Mouse (Mus musculus): ENCODE results near the gene Gm26920.

The Gm26920 gene

GRCm38 (mm10) chr7:30090092-30090969, at the start of gene Gm26920, which contains the start of gene Zfp566:
TSS of gene Gm26920 (minus strand) at chr7:30090410.
TSS of gene Zfp566 (minus strand) at chr7:30090527.
- peak; percentile 97 for DNase-seq (ENCODE audit: extremely low read depth, low read depth)

GRCm38 (mm10) chr7:30136826-30137225, 46.6 kb upstream of the Gm26920 start:
- DNase-seq (ENCODE audit: extremely low read depth, low read depth), result no peak

- no peak for DNase-seq (ENCODE audit: extremely low read depth, low read depth)
Observed at GRCm38 (mm10) chr7:30132396-30132795, 42.2 kb upstream of the Gm26920 start.

GRCm38 (mm10) chr7:30129900-30130299, 39.7 kb upstream of the Gm26920 start:
- no peak for DNase-seq (ENCODE audit: extremely low read depth, low read depth)

- DNase-seq (ENCODE audit: extremely low read depth, low read depth), result peak; percentile 27
Observed at GRCm38 (mm10) chr7:30122188-30122530, 31.9 kb upstream of the Gm26920 start.

- peak; percentile 57 for DNase-seq (ENCODE audit: extremely low read depth, low read depth)
Observed at GRCm38 (mm10) chr7:30121308-30122187, 31.3 kb upstream of the Gm26920 start, which contains the start of gene Zfp382. TSS of gene Zfp382 (plus strand) at chr7:30121942.

- peak; percentile 31 for DNase-seq (ENCODE audit: extremely low read depth, low read depth)
Observed at GRCm38 (mm10) chr7:30117935-30118334, 27.7 kb upstream of the Gm26920 start.

- DNase-seq (ENCODE audit: extremely low read depth, low read depth), result no peak
Observed at GRCm38 (mm10) chr7:30116076-30116475, 25.9 kb upstream of the Gm26920 start.

- DNase-seq (ENCODE audit: extremely low read depth, low read depth), result peak; percentile 70
Observed at GRCm38 (mm10) chr7:30099297-30099696, 9.1 kb upstream of the Gm26920 start.

- DNase-seq (ENCODE audit: extremely low read depth, low read depth), result no peak
Observed at GRCm38 (mm10) chr7:30095551-30096125, 5.4 kb upstream of the Gm26920 start.

- peak; percentile 92 for DNase-seq (ENCODE audit: extremely low read depth, low read depth)
Observed at GRCm38 (mm10) chr7:30094646-30095429, 4.6 kb upstream of the Gm26920 start, which contains the start of gene Zfp260. TSS of gene Zfp260 (plus strand) at chr7:30094777.

GRCm38 (mm10) chr7:30093918-30094415, 3.8 kb upstream of the Gm26920 start:
- no peak for DNase-seq (ENCODE audit: extremely low read depth, low read depth)

- DNase-seq (ENCODE audit: extremely low read depth, low read depth), result no peak
Observed at GRCm38 (mm10) chr7:30092666-30093065, 2.5 kb upstream of the Gm26920 start.

- peak; percentile 31 for DNase-seq (ENCODE audit: extremely low read depth, low read depth)
Observed at GRCm38 (mm10) chr7:30090970-30091585, 868 bp upstream of the Gm26920 start.

- no peak for DNase-seq (ENCODE audit: extremely low read depth, low read depth)
Observed at GRCm38 (mm10) chr7:30089405-30089804, 805 bp downstream of the Gm26920 start.

- no peak for DNase-seq (ENCODE audit: extremely low read depth, low read depth)
Observed at GRCm38 (mm10) chr7:30086524-30086923, 3.7 kb downstream of the Gm26920 start.

- DNase-seq (ENCODE audit: extremely low read depth, low read depth), result peak; percentile 78
Observed at GRCm38 (mm10) chr7:30072146-30073028, 17.8 kb downstream of the Gm26920 start, which contains the start of gene Zfp82. TSS of gene Zfp82 (minus strand) at chr7:30072900.

GRCm38 (mm10) chr7:30064622-30065021, 25.6 kb downstream of the Gm26920 start:
- DNase-seq (ENCODE audit: extremely low read depth, low read depth), result no peak

- DNase-seq (ENCODE audit: extremely low read depth, low read depth), result no peak
Observed at GRCm38 (mm10) chr7:30062478-30062877, 27.7 kb downstream of the Gm26920 start.

All from MEL-GATA-1-ER (cell line).